Mouse (Mus musculus) frontal cortex, postnatal 10 days (tissue): Measurements from ENCODE around the gene Mettl11b.

Source experiments
- DNase-seq, 2 experiments: peaks; one replicate each; pipeline ENCODE4 v3.0.0; 2022; ENCODE audit warnings: low spot score in 2 of 2, mixed read lengths in 1 of 2

The Mettl11b gene

DNA sequence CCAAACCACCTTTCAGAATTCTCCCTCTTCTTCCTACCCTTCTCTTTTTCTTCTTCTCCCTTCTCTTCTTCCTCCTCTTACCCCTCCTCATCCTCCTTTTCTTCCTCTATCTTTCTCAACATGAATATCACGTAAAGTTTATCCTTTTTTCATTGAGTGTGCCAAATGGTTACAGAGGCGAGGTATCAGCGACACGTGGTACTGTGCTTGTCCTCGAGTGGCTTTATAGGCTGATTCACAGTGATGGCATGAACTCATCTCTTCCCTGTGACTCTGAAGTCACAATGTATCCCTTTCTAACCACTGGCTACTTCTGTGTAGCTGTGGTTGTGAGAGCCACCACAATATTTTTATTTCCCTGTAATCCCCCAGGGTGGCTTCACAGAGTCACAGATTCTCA, 68.6 kb downstream of the Mettl11b start:
- DNase-seq: no peak
